Mouse (Mus musculus) megakaryocyte-erythroid progenitor cell, adult 5-6 weeks (primary cell): ENCODE measurements around the gene Rab7b. TPM values are rescaled to one million over a fixed set of nuclear protein-coding genes. Genes with fewer than 3 reads are reported as not detected.

Source experiments
- ATAC-seq: replicated peaks from 2 replicates; pipeline ENCODE4 v1.8.0; 2016; ENCODE audit warnings: mild to moderate bottlenecking, inconsistent platforms; ENCODE audit not compliant: severe bottlenecking, poor library complexity, low FRiP score, low TSS enrichment
- total RNA-seq, 2 experiments: library from RNA; stranded (forward) in 1 of 2; stranded (reverse) in 1 of 2; fragments of 200-1000, 215-1000 nt in 1 of 2; fragments of >200 nt in 1 of 2; fragmentation: Nextera tagmentation in 1 of 2; gene quantifications; 2 replicates each; pipeline ENCODE4 v1.2.3; 2014 to 2017

The Rab7b gene
- total RNA-seq (2014; fragmentation: Nextera tagmentation), result not detected in 2 replicates
- total RNA-seq (2017), result 1.3 and 1.5 TPM in 2 replicates

DNA sequence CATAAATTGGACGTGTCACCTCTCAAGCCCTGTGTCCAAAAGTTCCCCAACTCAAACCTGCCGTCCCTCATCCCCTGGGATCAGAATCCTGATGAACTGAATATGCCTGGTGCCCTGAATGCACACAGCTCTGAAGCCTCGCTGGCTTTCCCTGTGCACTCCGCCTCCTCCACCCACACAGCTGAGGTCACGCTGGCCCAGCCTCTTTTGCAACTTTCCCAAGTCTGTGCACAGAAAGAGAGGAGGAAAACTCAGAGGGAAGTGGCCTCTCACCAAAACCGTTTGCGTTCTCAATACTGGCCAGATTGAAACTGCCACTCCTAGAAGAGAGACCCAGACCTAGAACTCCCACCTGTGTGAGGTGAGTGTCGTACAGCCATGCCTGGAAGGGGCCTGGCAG is at the start of gene Rab7b:
Gene Rab7b (plus strand): TSS at position 221 of the 400 bp plus-strand sequence.
- ATAC-seq, result no peak

DNA sequence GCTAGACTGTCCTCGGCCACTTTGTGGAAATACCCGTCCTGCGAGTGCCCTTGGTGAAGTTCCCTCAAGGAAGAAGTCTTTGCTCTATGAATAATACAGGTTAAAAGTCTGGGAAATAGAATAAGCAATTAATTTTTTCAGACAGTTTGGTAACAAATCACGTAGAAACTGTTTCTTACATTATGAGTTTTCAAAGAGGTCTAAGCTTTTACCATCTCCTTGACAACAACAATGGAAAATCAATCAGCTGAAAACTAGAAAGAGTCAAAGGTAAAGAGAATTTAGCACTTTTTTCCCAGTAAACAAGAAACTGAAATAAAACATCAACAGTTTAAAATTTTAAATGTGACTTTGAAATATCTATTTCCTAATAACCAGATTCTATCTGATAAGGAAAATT is 48.4 kb upstream of the Rab7b start:
- ATAC-seq, result no peak

DNA sequence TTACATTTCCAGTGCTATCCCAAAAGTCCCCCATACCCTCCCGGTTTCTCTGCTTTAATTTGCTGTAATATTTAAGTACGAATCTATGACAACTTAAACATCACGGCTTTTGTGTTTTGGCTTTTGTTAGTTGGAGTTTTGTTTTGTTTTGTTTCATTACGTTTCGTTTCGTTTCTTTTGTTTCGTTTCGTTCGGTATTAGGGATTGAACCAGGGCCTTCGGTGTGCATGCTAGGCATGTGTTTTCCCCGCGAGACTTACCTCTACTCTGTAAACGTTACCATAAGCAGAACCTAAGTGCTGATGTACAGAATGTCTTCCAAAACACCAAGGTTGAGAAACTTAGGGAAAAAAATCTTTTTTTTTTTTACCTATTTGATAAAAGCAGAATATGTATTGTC is 46.9 kb upstream of the Rab7b start:
- no peak for ATAC-seq

DNA sequence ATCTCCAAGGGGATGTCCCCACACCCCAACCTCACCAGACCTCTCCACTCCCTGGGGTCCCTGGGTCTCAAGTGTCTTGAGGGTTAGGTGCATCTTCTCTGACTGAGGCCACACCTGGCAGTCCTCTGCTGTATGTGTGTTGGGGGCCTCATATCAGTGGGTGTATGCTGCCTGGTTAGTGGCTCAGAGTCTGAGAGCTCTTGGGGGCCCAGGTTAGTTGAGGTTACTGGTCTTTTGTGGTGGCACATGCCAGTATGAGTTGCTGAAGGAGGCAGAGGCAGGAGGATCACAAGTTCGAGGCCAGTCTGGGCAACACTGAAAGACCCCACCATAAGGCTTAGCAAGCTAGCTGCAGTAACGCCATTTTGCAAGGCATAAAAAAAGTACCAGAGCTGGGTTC is 46.2 kb upstream of the Rab7b start:
- no peak for ATAC-seq

DNA sequence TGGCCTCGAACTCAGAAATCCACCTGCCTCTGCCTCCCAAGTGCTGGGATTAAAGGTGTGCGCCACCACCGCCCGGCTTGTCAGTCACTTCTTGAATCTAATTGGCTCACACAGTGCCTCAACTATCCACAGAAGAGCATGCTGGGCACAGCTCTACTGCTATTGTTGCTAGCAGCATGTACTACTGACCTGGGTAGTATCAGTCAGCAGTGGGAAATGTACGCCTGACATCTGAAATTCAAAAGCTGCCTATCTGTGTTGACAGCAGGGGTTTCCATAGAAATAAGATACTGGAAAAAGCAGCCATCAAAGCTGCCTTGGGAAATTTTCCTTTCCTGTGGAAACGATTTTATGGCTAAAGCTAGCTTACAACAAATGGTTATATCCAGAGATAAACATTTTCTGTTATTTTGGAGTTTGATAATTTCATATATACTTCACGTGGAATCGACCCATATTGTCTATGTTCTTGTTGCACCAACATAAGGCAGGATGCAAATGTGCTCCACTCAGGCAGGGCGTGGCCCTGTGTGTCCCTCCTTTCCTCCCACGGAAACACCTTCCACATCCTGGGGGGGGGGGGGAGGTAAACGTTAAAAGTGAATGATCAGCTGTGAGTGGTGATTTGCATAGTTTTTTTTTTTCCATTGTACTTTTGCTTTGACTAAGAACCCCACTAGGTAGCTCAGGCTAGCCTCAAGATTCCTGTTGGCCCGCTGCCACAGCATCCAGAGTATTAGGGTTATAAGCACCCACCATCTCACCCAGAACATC is 35.6 kb upstream of the Rab7b start:
- ATAC-seq, result 0 out of 2 replicates have a peak, but pooled peaks have one; percentile 39

DNA sequence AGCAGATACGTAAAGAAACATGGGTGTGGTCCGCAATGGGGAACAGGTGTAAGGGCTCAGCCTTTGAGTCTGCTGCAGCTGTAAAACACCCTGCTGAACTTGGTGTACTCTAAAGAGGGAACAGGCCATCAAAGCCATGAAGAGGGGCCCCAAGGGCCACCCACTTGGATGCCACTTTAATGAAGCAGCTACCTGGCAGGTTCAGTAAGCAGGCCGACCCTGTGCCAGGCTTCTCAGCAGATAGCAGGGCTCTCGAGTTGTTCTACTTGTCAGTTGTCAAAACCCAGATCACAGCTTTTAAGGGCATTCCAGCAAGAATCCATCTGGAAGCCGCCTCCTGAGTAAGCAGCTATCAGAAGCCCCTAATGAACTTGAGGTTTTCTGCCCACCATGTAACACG is 32.9 kb upstream of the Rab7b start:
- no peak for ATAC-seq

DNA sequence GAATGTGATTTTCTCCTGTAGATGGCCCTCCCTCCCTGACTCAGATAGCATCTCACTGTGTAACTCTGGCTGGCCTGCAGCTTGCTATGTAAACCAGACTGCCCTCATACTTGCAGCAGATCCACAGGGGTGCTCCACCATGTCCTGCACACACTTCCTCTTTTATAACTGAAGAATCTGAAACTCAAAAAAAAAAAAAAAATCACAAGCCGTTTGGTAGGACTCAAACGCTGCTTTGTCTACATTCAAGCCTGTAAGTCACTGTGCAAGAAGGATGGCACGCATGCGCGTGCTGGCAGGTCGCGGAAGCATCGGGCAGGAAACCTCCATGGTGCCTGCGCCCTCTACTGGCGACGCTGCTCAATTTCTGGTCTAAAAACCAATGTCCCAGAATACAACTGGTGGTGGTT is 30.5 kb upstream of the Rab7b start:
- peak; percentile 68 for ATAC-seq

DNA sequence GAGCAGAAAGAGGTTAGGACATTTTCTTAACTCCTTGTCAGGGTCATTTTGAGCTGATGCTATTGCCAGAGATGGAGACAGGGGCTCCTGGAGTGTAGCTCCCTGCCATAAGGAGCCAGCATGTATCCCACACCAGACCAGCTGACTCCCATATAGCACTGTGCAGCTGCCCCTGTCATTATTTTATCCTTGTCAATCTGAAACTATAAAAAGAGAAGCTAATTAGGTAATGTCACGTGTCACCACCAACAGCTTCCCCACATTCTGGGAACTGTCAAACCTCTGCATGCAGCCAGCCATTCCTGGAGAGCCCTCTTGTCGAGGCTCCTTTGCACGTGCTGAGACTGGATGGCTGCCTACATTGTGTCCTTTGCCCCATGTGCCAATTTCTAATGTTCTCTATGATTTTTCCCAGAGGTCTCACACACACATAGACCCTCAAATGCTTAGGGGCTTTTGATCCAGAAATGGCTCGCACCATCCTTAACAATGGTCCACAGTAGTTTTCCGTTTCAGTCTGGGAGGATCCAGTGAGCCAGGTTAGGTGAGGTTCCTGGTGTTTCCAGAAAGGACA is 28.9 kb upstream of the Rab7b start:
- no peak for ATAC-seq

DNA sequence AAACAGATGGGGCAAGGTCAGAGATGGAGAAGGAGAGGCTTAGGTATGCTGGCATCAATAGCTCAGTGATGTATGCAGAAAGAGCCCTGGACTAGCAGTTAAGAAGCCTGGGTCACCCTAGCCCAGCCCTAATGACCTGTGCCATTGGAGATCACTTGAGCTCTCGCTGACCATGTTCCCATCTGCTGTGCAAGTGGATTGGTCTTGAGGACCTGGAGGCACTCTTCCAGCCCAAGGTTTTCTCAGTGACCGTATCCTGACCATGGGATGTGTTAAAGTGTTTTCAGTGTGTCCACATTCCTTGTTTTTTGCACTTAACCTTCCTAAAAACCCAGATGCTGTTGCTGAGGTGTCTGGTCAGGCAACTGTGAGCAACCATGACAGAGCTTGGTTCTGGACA is 28.2 kb upstream of the Rab7b start:
- no peak for ATAC-seq

DNA sequence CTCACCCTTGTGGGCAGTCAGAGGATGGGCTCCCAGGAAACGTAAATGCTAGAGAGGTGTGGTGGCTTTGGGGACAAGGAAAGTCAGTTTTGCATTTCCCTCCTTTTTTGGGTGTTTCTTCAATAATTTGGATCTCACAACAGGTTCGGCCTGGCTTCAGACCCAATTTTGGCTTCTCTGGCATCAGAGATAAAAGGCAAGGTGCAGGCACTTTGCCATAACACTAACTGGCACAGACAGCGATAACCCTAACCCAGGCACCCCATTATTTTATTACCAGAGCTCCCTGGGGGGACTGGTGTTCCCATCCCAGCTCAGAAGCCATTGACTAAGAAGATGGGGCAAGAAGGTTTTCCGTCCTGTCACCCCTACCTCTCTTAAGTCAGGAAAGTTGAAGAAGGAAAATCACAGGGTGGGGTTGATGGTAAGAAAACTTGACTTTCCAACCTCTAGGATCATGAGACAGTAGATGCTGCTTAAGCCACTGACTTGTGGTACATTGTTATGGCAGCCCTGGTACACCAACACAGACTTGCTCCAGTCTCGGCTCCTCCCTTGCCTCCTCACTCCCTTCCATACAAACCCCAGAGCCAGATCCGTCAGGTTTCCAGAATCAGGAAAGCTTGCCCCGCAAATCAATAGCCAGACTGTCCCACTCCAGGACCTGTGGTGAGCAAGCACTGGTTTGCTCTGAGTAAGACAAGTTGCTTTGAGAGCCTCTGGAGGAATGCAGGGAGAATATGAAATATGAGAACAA is 27.6 kb upstream of the Rab7b start:
- peak; percentile 27 for ATAC-seq

DNA sequence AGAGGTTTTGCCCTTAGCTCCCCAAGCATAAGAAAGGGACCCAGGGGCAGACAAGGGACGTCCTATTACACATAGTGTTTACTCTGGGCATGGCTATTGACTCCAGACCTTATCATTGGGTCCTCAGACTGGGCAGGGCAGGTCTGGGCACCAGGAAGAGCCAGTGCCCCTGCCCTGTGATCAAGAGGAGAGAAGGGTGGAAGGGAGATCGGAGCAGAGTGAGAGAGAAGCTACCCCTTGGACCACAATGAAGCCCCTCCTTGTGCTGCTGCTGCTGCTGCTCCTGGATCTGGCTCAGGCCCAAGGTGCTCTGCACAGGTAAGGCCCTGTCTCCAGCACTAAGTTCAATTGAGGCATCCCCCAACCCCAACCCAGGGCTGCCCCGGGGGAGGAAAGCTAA is 26.7 kb upstream of the Rab7b start:
- peak; percentile 70 for ATAC-seq

DNA sequence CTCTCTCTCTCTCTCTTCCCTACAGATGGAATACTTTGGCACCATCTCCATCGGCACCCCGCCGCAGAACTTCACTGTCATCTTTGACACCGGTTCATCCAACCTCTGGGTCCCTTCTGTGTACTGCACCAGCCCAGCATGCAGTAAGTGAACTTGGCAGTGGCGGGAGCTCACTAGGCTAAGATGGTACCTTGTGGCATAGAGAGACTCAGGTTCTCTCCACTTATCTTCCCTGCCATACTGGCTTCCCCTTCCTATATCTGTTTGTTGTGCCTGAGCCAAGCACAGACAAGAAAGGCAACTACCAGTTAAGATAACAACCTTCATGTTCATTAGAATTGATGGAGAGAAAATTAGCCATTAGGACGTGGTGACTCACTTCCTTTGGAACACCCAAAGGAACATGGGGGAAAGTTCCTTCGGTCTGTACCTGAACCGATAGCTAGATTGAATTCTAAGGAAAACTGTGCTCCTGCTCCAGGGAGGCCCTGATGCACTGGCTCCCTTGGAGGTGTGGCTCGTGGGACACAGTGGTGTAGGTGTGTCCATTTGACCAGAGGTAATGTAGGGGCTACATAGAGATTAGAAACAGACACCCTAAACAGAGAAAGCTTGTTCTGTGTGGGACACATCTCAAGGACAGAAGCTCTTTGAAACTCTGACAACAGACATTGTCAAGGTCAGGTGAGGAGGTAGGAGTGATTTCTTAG is 25.1 kb upstream of the Rab7b start:
- peak; percentile 79 for ATAC-seq

DNA sequence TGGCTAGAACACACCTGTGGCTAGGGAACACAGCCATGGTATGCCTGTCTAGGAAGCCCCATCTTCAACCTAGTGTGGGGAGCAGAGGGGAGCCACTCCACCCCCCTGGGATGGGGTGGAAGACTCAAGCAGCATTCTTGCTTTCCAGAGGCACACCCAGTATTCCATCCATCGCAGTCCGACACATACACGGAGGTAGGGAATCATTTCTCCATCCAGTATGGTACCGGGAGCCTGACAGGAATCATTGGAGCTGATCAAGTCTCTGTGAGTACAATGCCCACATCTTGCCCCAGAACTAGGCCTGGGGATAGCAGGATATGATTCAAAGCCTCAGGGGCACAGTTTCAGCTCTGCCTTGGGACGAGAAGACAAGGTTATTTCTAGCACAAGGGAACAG is 24.4 kb upstream of the Rab7b start:
- ATAC-seq, result no peak

DNA sequence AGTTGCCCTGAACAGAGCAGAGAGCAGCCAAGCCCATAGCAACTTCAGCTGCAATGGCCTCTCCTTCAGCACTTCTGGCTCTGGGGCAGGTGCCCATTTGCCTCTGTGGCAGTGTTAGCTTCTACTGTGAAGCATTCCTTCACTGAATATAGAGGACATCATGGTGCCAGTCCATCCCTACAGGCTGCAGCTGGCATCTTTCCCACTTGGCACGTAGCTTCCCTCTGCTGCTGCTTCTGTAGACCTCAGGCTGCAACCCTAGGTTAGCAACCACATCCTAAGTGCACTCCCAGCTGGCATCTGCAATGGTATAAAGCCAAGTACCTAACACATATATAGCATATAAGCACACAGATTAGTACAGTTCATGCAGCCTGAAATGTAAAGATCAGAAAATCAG is 22.6 kb upstream of the Rab7b start:
- no peak for ATAC-seq

DNA sequence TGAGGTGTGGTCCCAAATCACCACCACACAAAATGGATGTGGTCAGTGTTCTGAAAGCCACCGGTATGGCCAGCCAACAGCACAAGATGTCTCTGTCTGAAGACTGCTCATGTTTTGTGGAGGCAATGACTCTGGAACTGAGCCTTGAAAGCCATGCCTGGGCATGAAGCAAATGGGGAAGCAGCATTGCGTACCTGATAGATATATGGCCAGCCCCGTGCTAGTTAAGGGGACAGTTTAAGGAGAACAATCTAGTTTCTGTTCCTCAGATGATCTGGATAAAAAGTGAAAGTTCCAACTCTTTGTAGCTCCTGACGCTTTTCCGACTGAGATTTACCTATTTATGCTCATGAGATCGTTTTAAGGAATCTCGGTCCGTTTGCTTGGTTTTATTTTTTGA is 17.4 kb upstream of the Rab7b start:
- ATAC-seq, result no peak

DNA sequence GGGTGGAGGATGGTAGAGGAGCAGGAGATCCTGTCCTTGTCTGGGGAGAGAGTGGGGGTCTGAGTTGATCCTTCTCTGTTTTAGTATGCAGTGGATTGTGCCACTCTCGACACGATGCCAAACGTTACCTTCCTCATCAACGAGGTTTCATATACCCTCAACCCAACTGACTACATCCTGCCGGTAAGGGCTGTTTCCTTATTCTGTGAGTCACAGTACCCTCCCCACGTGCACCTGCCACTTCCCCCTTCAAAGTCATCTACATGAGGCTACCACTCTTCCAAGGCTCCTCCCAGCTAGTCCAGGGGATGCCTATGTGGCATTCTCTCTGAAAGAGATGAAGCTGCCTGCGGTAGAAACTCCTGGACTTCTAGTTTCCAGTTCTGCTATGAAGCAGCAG is 16.1 kb upstream of the Rab7b start:
- no peak for ATAC-seq

DNA sequence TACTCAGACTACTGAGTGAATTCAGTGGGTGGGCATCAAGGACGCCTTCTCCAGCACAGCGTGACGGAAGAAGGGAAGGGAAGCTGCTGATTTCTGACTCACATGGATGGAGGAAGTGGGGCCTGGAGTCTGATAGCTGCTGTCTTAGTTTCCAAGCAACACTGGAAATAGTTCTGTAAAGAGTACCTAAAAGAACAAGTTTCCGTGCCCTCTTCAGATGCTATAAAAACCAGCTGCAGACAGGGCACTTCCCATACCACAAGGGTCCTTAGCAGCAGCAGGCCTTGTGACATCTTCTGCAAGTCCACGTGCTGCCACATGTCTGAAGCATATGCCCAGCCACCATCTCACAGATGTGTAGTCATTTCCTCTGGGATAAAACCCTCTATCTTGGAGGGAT is 8.9 kb upstream of the Rab7b start:
- ATAC-seq, result no peak

DNA sequence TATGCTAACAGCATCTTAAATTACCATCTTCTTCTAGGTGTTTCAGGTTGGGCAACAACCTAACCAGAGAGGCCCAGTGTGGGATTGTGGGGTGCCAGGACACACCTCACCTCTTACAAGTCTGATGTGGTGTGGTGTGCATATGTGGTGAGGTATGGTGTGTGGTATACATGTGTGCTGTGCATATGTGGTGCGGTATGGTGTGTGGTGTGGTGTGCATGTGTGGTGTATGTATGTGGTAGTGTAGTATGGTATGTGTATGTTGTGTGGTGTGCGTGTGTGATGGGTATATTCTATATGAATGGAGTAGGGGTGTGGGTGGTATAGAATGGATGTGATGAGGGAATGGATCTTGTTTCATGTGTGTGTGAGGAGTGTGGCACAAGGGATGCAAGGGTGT is 756 bp upstream of the Rab7b start:
- no peak for ATAC-seq

DNA sequence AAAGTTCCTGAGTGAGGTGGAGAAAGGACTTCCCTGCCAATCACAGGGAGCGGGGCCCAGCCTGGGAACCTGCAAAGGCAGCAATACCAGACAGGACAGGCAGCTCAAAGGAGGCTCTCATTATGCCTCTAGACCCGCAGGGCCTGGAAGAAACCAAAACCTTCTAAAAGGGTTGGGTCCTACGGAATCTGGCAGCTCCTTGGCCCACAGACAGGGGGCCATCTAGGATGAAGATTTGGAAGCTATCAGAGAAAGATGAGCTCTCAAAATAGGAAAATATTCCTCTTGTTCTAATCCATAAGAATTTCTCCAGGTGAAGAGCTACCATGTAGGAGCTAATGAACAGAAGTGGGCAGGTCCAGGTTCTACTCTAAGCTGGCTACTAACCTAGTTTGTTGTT is 521 bp downstream of the Rab7b start:
- no peak for ATAC-seq

DNA sequence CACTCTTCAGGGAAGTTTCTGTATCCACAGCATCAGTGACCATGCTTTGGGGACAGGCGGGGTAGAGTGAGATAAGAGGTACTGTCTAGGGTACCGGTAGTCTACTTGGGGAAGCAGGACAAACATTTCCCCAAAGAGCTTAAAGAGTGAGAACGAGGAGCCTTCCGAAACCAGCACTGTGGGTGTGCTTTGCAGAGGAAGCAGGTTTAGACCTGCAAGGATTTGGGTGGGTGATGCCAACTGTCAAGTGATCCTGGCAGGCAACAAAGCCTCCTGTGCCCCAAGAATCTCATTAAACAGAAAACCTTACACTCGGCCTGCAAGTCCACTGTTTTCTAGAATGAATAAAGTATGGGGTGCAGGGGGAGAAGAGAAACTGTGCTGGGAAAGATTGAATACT is 1.4 kb downstream of the Rab7b start:
- no peak for ATAC-seq
